Mouse (Mus musculus) heart, embryonic 12.5 days (tissue): ENCODE measurements around the gene Actr10. TPM values are rescaled to one million over a fixed set of nuclear protein-coding genes. Genes with fewer than 3 reads are reported as not detected.
A peak's percentile ranks its signal among the peaks of the same experiment; 100 is the strongest.

ENCODE experiments used
- ATAC-seq: fragments of 200-750 bp; cut with Nextera tagmentation; 2 replicates; pipeline ENCODE4 v1.8.0; 2017; ENCODE audit warnings: moderate TSS enrichment, moderate library complexity; ENCODE audit not compliant: insufficient number of reproducible peaks, low FRiP score
- H3K27ac ChIP-seq: fragments of 300-500 bp; sonication (generic); 2 replicates; pipeline ENCODE4 v1.5.1; 2016; ENCODE audit warnings: mild to moderate bottlenecking, moderate library complexity; ENCODE audit not compliant: poor library complexity, severe bottlenecking
- H3K27me3 ChIP-seq: fragments of 300-500 bp; sonication (generic); replicated peaks from 2 replicates; pipeline ENCODE4 v1.6.1; 2016; ENCODE audit warnings: mild to moderate bottlenecking, moderate library complexity
- H3K36me3 ChIP-seq: fragments of 300-500 bp; sonication (generic); 2 replicates; pipeline ENCODE4 v1.6.1; 2016; ENCODE audit warnings: mild to moderate bottlenecking, moderate library complexity
- H3K4me1 ChIP-seq: fragments of 300-500 bp; sonication (generic); replicated peaks from 2 replicates; pipeline ENCODE4 v1.6.1; 2016; ENCODE audit warnings: mild to moderate bottlenecking
- H3K4me2 ChIP-seq: fragments of 300-500 bp; sonication (generic); 2 replicates; pipeline ENCODE4 v1.6.1; 2016; ENCODE audit warnings: mild to moderate bottlenecking, moderate library complexity
- H3K4me3 ChIP-seq: fragments of 300-500 bp; sonication (generic); 2 replicates; pipeline ENCODE4 v1.5.1; 2016; ENCODE audit warnings: mild to moderate bottlenecking
- H3K9ac ChIP-seq: fragments of 300-500 bp; sonication (generic); 2 replicates; pipeline ENCODE4 v1.6.1; 2016; ENCODE audit warnings: mild to moderate bottlenecking, moderate library complexity
- H3K9me3 ChIP-seq: fragments of 300-500 bp; sonication (generic); replicated peaks from 2 replicates; pipeline ENCODE4 v1.6.1; 2016; ENCODE audit warnings: mild to moderate bottlenecking, moderate library complexity
- WGBS: fragments of 180-500 bp; shearing (Covaris S2); methylation state at CpG from one replicate; pipeline ENCODE4 v1.1.7; 2016; 5-methylcytosine and 5-hydroxymethylcytosine counted together
- polyA plus RNA-seq: library from polyadenylated mRNA; unstranded; fragments of >200 nt; fragmentation: Nextera tagmentation; extraction: Ambion mirVana; gene quantifications from 2 replicates; pipeline ENCODE4 v1.2.1, GENCODE M21; 2016

Gene Actr10
- polyA plus RNA-seq, 1 experiment from 2014 or later: 196 TPM

DNA sequence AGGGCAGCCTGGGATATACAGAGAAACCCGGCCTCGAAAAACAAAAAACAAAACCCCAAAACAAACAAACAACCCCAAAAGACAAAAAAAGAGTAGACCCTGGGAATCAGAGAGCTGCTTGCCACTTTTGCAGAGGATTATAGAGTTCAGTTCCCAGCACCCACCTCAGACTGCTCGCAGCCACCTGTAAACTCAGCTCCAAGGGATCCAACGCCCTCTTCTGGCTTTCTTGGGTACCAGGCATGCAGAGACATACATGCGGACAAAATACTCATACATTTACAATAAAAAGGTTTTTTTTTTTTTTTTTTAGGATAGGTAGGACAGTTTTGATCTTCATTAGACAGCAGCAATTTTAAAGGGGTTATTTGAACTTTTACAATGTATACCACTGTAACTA, 59.6 kb downstream of the Actr10 start:
- Histone ChIP-seq H3K4me1 (peaks cover 13% of the 10 kb centered on the region), H3K27me3 (no peaks in the 10 kb centered on the region)

GRCm38 (mm10) chr12:70999423-70999903, 61.8 kb downstream of the Actr10 start:
- Histone ChIP-seq H3K4me1 (peaks cover 13% of the 10 kb centered on the region), H3K27ac (peak overlapping the region; percentile 33; the same call in 1 of the 2 replicates), H3K4me2 (peak overlapping the region; percentile 0; the same call in 1 of the 2 replicates), H3K27me3 (no peaks in the 10 kb centered on the region), H3K36me3 (peaks cover 43% of the 10 kb centered on the region), H3K4me3 (no peak overlapping the region), H3K9ac (no peak overlapping the region), H3K9me3 (no peaks in the 10 kb centered on the region)
- WGBS: 36% methylated on average over 5 of the region's 5 CpGs
- ATAC-seq: no peak

More for the DNA sequence above, 59.6 kb downstream of the Actr10 start:
- 90% methylated on average over 5 of the region's 5 CpGs for WGBS
- Histone ChIP-seq H3K4me2 (no peak overlapping the region), H3K4me3 (no peak overlapping the region), H3K9ac (no peak overlapping the region), H3K36me3 (peaks cover 42% of the 10 kb centered on the region), H3K27ac (no peak overlapping the region), H3K9me3 (no peaks in the 10 kb centered on the region)
- no peak for ATAC-seq

DNA sequence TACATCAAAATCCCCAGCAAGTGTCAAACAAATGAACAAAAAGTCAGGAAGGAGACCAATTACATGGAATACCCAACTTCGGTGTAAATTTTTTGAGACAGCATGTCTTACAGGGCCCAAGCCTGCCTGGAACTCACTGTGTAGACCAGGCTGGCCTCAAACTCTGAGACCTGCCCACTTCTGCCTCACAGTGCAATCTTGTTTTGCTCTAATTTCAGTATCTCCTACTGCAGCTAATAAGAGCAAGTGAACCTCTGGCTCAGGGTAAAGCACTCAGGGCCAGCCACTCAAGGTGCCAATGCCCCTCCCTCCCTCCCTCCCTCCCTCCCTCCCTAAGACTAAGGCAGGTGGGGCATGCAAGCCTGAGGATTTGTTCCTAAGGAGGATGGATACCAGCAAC, 62.7 kb downstream of the Actr10 start:
- Histone ChIP-seq H3K9ac (no peak overlapping the region), H3K4me1 (peaks cover 13% of the 10 kb centered on the region), H3K36me3 (peaks cover 46% of the 10 kb centered on the region), H3K9me3 (no peaks in the 10 kb centered on the region), H3K4me2 (no peak overlapping the region), H3K4me3 (no peak overlapping the region), H3K27ac (no peak overlapping the region; the same call in 1 of the 2 replicates), H3K27me3 (no peaks in the 10 kb centered on the region)
- WGBS: 86% methylated on average over 1 of the region's 1 CpGs
- no peak for ATAC-seq

DNA sequence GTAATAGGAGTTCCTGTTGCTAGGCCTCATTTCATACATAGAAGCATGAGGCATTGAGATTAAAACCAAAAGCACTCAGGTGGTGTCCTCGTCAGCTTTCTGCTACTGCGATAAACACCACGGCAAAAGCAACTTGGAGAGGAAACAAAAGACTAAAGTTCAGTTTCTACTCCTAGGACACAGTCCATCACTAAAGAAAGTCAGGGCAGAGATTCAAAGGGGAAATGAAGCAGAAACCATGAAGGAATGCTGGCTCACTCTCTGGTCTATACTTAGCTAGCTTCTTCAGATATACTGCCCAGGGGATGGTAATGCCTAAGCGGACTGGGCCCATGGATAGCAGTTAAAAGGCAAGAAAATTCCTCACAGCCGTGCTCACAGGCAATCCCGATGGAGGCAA, 63.8 kb downstream of the Actr10 start:
- peaks cover 46% of the 10 kb centered on the region for H3K36me3 ChIP-seq

DNA sequence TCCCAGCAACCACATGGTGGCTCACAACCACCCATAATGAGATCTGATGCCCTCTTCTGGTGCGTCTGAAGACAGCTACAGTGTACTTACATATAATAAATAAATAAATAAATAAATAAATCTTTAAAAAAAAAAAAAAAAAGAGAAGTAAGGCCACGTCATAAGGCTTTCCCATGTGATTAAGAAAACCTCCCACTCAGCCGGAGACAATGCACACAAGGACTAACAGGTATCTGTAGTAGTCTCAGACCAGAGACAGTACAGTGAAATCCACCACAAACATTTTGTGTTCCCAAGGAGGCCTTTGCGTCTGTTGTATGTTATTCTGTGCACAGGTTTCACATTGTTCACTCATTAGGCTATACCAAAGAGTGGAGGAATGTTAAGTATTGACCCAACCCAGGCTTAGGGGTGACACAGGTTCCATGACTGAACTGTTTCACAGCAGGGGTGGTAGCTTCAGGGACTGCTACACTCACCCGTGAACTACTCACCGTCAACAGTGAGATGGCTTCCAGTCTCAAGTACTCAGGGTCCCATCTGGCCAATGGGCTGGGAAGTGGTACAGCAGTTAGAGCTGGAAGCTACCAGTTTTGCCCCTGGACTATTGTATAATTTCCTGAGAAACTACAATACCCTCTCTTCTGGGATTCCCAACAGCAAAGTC, 66.2 kb downstream of the Actr10 start:
- no peak for ATAC-seq
- Histone ChIP-seq H3K4me3 (no peak overlapping the region), H3K9me3 (no peaks in the 10 kb centered on the region), H3K27ac (no peak overlapping the region), H3K27me3 (no peaks in the 10 kb centered on the region), H3K4me1 (peaks cover 26% of the 10 kb centered on the region), H3K36me3 (peaks cover 52% of the 10 kb centered on the region), H3K9ac (no peak overlapping the region), H3K4me2 (no peak overlapping the region)
- WGBS: 94% methylated on average over 5 of the region's 6 CpGs

More for the DNA sequence above, 63.8 kb downstream of the Actr10 start:
- H3K9me3 ChIP-seq: no peaks in the 10 kb centered on the region
- H3K27ac ChIP-seq: no peak overlapping the region
- no peak overlapping the region for H3K4me2 ChIP-seq
- no peaks in the 10 kb centered on the region for H3K27me3 ChIP-seq
- no peak overlapping the region for H3K4me3 ChIP-seq
- H3K9ac ChIP-seq: no peak overlapping the region
- no peak for ATAC-seq
- H3K4me1 ChIP-seq: peaks cover 21% of the 10 kb centered on the region
- WGBS: 81% methylated on average over 6 of the region's 6 CpGs

- Histone ChIP-seq H3K36me3 (peaks cover 62% of the 10 kb centered on the region), H3K9me3 (no peaks in the 10 kb centered on the region), H3K4me2 (no peak overlapping the region), H3K9ac (no peak overlapping the region), H3K27ac (no peak overlapping the region), H3K27me3 (no peaks in the 10 kb centered on the region), H3K4me3 (no peak overlapping the region), H3K4me1 (peaks cover 21% of the 10 kb centered on the region)
- WGBS: 96% methylated on average over 6 of the region's 6 CpGs
- no peak for ATAC-seq
Measured at GRCm38 (mm10) chr12:71006141-71006540, 68.5 kb downstream of the Actr10 start.

DNA sequence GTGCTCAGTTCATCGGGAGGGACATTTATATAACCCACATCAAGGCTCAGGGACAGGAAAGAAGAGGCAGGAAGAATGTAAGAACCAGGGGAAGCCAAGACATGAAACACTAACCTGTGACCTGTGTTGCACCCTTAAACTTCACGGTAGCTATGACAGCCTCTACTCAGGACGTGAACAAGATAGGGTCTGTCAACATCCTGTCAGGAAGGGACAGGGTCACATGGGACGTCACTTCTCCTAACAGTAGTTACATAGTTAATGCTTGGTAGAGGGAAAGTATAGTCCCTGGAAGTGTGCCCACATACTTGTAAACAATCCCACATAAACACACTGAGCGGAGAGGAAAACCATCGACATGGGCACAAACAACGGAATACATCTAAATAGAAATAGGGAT, 69.2 kb downstream of the Actr10 start:
- H3K36me3 ChIP-seq: peaks cover 62% of the 10 kb centered on the region
- H3K4me3 ChIP-seq: no peak overlapping the region
- no peak overlapping the region for H3K4me2 ChIP-seq
- H3K4me1 ChIP-seq: peaks cover 23% of the 10 kb centered on the region
- H3K9ac ChIP-seq: no peak overlapping the region
- no peak for ATAC-seq
- no peaks in the 10 kb centered on the region for H3K9me3 ChIP-seq
- H3K27ac ChIP-seq: no peak overlapping the region
- H3K27me3 ChIP-seq: no peaks in the 10 kb centered on the region
- 56% methylated on average over 7 of the region's 7 CpGs for WGBS

- H3K27ac ChIP-seq: no peak overlapping the region
- H3K9me3 ChIP-seq: no peaks in the 10 kb centered on the region
- peak; percentile 71 for ATAC-seq
- H3K4me1 ChIP-seq: peaks cover 41% of the 10 kb centered on the region
- H3K27me3 ChIP-seq: no peaks in the 10 kb centered on the region
- 40% methylated on average over 4 of the region's 4 CpGs for WGBS
- no peak overlapping the region for H3K9ac ChIP-seq
- no peak overlapping the region for H3K4me2 ChIP-seq
- H3K4me3 ChIP-seq: no peak overlapping the region
- H3K36me3 ChIP-seq: peaks cover 57% of the 10 kb centered on the region
Measured at GRCm38 (mm10) chr12:71009769-71010168, 72.1 kb downstream of the Actr10 start.

Other genes with a start within 250 kb of the Actr10 start
- 29.4 and 29.6 TPM in 2 replicates for gene Frmd6, start 112.3 kb upstream of the Actr10 start, polyA plus RNA-seq
- 421 and 431 TPM in 2 replicates for gene Psma3, start 36.8 kb downstream of the Actr10 start, polyA plus RNA-seq
- gene Arid4a, start 78.1 kb downstream of the Actr10 start, polyA plus RNA-seq: 24.0 and 25.3 TPM in 2 replicates
- gene Tomm20l, start 173.6 kb downstream of the Actr10 start, polyA plus RNA-seq: not detected in 2 replicates
- gene Timm9, start 198.8 kb downstream of the Actr10 start, polyA plus RNA-seq: 104 and 107 TPM in 2 replicates
- 9.6 and 10.5 TPM in 2 replicates for gene 2700049A03Rik, start 199.0 kb downstream of the Actr10 start, polyA plus RNA-seq